Mouse (Mus musculus): Measurements from ENCODE around the gene Gm9040.
"Not testable (repeated sequence)": the region's sequence is repeated elsewhere in the genome, so short reads cannot be mapped to it uniquely, and the experiment has no call there.

- not testable (repeated sequence) for TF ChIP-seq POLR2A (IDR thresholded peaks at IDR 0.05; ENCODE audit: borderline replicate concordance, low read depth, low read length); CTCF (IDR thresholded peaks at IDR 0.05; ENCODE audit: low read depth, low read length)
Observed at GRCm38 (mm10) chr10:118278069-118278468, 48.7 kb downstream of the Gm9040 start.
